Mouse (Mus musculus) liver, embryonic 11.5 days (tissue): Measurements from ENCODE around the gene Pitx2. TPM values are rescaled to one million over a fixed set of nuclear protein-coding genes. Genes with fewer than 3 reads are reported as not detected.

ENCODE experiments used
- ATAC-seq: fragments of 200-750 bp; cut with Nextera tagmentation; replicated peaks from 2 replicates; pipeline ENCODE4 v1.8.0; 2017; ENCODE audit warnings: moderate number of reproducible peaks, mild to moderate bottlenecking, moderate TSS enrichment, moderate library complexity; ENCODE audit not compliant: low FRiP score
- DNase-seq: peaks from one replicate; pipeline ENCODE4 v3.0.0-alpha.2; 2017; ENCODE audit warnings: low spot score
- H3K27ac ChIP-seq: fragments of 300-500 bp; sonication (generic); 2 replicates; pipeline ENCODE4 v1.5.1; 2014; ENCODE audit warnings: mild to moderate bottlenecking, low read depth, low read length, control low read depth
- H3K27me3 ChIP-seq: fragments of 300-500 bp; sonication (generic); replicated peaks from 2 replicates; pipeline ENCODE4 v1.6.1; 2014; ENCODE audit warnings: low read length, mixed read lengths; ENCODE audit not compliant: control insufficient read depth, insufficient read depth
- H3K36me3 ChIP-seq: fragments of 300-500 bp; sonication (generic); 2 replicates; pipeline ENCODE4 v1.6.1; 2014; ENCODE audit warnings: mild to moderate bottlenecking, low read length, moderate library complexity, mixed read lengths; ENCODE audit not compliant: control insufficient read depth, insufficient read depth
- H3K4me1 ChIP-seq: fragments of 300-500 bp; sonication (generic); replicated peaks from 2 replicates; pipeline ENCODE4 v1.6.1; 2014; ENCODE audit warnings: low read length, mixed read lengths; ENCODE audit not compliant: control insufficient read depth, insufficient read depth
- H3K4me2 ChIP-seq: fragments of 300-500 bp; sonication (generic); 2 replicates; pipeline ENCODE4 v1.6.1; 2014; ENCODE audit warnings: mild to moderate bottlenecking, control low read depth, moderate library complexity
- H3K4me3 ChIP-seq: fragments of 300-500 bp; sonication (generic); 2 replicates; pipeline ENCODE4 v1.5.1; 2014; ENCODE audit warnings: low read depth, low read length, control low read depth
- H3K9ac ChIP-seq: fragments of 300-500 bp; sonication (generic); 2 replicates; pipeline ENCODE4 v1.6.1; 2014; ENCODE audit warnings: low read depth, low read length, control low read depth
- H3K9me3 ChIP-seq: fragments of 300-500 bp; sonication (generic); 2 replicates; pipeline ENCODE4 v1.6.1; 2016; ENCODE audit warnings: low read length, inconsistent platforms, mixed read lengths; ENCODE audit not compliant: control insufficient read depth
- WGBS: fragments of 180-500 bp; shearing (Covaris S2); extraction: QIAGEN DNeasy Blood & Tissue Kit; methylation state at CpG from one replicate; pipeline ENCODE4 v1.1.7; 2014; 5-methylcytosine and 5-hydroxymethylcytosine counted together
- polyA plus RNA-seq: library from polyadenylated mRNA; unstranded; fragments of >200 nt; fragmentation: Nextera tagmentation; extraction: Ambion mirVana; gene quantifications from 2 replicates; pipeline ENCODE4 v1.2.1, GENCODE M21; 2014

The Pitx2 gene
- polyA plus RNA-seq, 1 experiment from 2014 or later = 23.1 TPM

- Histone ChIP-seq H3K27ac (no peak overlapping the region), H3K9ac (no peak overlapping the region), H3K4me2 (peak overlapping the region; percentile 44), H3K4me3 (peak overlapping the region; percentile 40), H3K9me3 (no peaks in the 10 kb centered on the region), H3K27me3 (peaks cover 94% of the 10 kb centered on the region), H3K4me1 (no peaks in the 10 kb centered on the region), H3K36me3 (no peaks in the 10 kb centered on the region)
- DNase-seq (no peak), ATAC-seq (0 out of 2 replicates have a peak, but pooled peaks have one; percentile 1)
- 3% methylated on average over 16 of the region's 16 CpGs for whole genome bisulfite sequencing
These were observed 494 bp upstream of the Pitx2 start for GRCm38 (mm10) chr3:129199160-129199608.

- Histone ChIP-seq H3K4me2 (peak overlapping the region; percentile 44; the same call in 1 of the 2 replicates), H3K9ac (no peak overlapping the region), H3K27me3 (peaks cover 95% of the 10 kb centered on the region), H3K36me3 (no peaks in the 10 kb centered on the region), H3K9me3 (no peaks in the 10 kb centered on the region), H3K27ac (no peak overlapping the region), H3K4me3 (peak overlapping the region; percentile 40; the same call in 1 of the 2 replicates), H3K4me1 (no peaks in the 10 kb centered on the region)
- WGBS = 2% methylated on average over 9 of the region's 9 CpGs
- ATAC-seq = no peak
- DNase-seq = no peak
These were observed 818 bp downstream of the Pitx2 start for GRCm38 (mm10) chr3:129200501-129200890.

- no peak overlapping the region for H3K4me2 ChIP-seq
- H3K36me3 ChIP-seq = no peaks in the 10 kb centered on the region
- DNase-seq (no peak), ATAC-seq (no peak)
- no peaks in the 10 kb centered on the region for H3K9me3 ChIP-seq
- WGBS = 2% methylated on average over 3 of the region's 3 CpGs
- H3K4me3 ChIP-seq = no peak overlapping the region
- H3K27me3 ChIP-seq = peaks cover 96% of the 10 kb centered on the region
- no peak overlapping the region for H3K9ac ChIP-seq
- H3K27ac ChIP-seq = no peak overlapping the region
- H3K4me1 ChIP-seq = no peaks in the 10 kb centered on the region
These were observed 1.5 kb downstream of the Pitx2 start for GRCm38 (mm10) chr3:129201156-129201555.

- 4% methylated on average over 11 of the region's 11 CpGs for WGBS
- ATAC-seq = no peak
- 0 out of 2 replicates have a peak overlapping the region, but pooled peaks have one; percentile 5 for H3K4me3 ChIP-seq
- peak overlapping the region; percentile 24; the same call in 1 of the 2 replicates for H3K4me2 ChIP-seq
- no peak overlapping the region for H3K27ac ChIP-seq
- H3K4me1 ChIP-seq = no peaks in the 10 kb centered on the region
- H3K36me3 ChIP-seq = no peaks in the 10 kb centered on the region
- no peak overlapping the region for H3K9ac ChIP-seq
- no peaks in the 10 kb centered on the region for H3K9me3 ChIP-seq
- H3K27me3 ChIP-seq = peaks cover 94% of the 10 kb centered on the region
- no peak for DNase-seq
These were observed 2.1 kb downstream of the Pitx2 start for GRCm38 (mm10) chr3:129201681-129202255.

GRCm38 (mm10) chr3:129202871-129203740, 3.4 kb downstream of the Pitx2 start:
- H3K27me3 ChIP-seq = peaks cover 94% of the 10 kb centered on the region
- H3K9ac ChIP-seq = no peak overlapping the region
- 2% methylated on average over 35 of the region's 36 CpGs for WGBS
- peak overlapping the region; percentile 37 for H3K4me2 ChIP-seq
- DNase-seq (peak; percentile 38), ATAC-seq (no peak)
- no peak overlapping the region for H3K27ac ChIP-seq
- no peaks in the 10 kb centered on the region for H3K4me1 ChIP-seq
- H3K9me3 ChIP-seq = no peaks in the 10 kb centered on the region
- no peaks in the 10 kb centered on the region for H3K36me3 ChIP-seq
- peak overlapping the region; percentile 11; the same call in 1 of the 2 replicates for H3K4me3 ChIP-seq

GRCm38 (mm10) chr3:129203761-129204440, 4.2 kb downstream of the Pitx2 start:
- H3K9me3 ChIP-seq = no peaks in the 10 kb centered on the region
- 3% methylated on average over 34 of the region's 35 CpGs for WGBS
- H3K9ac ChIP-seq = no peak overlapping the region
- H3K4me3 ChIP-seq = peak overlapping the region; percentile 41
- H3K4me2 ChIP-seq = peak overlapping the region; percentile 67
- peak; percentile 50 for DNase-seq
- H3K27ac ChIP-seq = no peak overlapping the region
- H3K36me3 ChIP-seq = no peaks in the 10 kb centered on the region
- H3K27me3 ChIP-seq = peaks cover 96% of the 10 kb centered on the region
- H3K4me1 ChIP-seq = no peaks in the 10 kb centered on the region
- peak; percentile 33; the same call in 1 of the 2 replicates for ATAC-seq

GRCm38 (mm10) chr3:129204441-129205313, 5.0 kb downstream of the Pitx2 start:
- Histone ChIP-seq H3K4me3 (peak overlapping the region; percentile 41), H3K27ac (no peak overlapping the region), H3K9ac (no peak overlapping the region), H3K27me3 (peaks cover 96% of the 10 kb centered on the region), H3K9me3 (no peaks in the 10 kb centered on the region), H3K36me3 (no peaks in the 10 kb centered on the region), H3K4me2 (peak overlapping the region; percentile 67), H3K4me1 (no peaks in the 10 kb centered on the region)
- DNase-seq (peak; percentile 72), ATAC-seq (peak; percentile 85)
- under 1% methylated on average over 48 of the region's 48 CpGs for WGBS
